Mouse (Mus musculus) cerebellum, adult 2 months (tissue): ENCODE measurements around the gene Grid2.

Experiments
- CTCF ChIP-seq: fragments of 200-500 bp; IDR thresholded peaks from 2 replicates; pipeline ENCODE4 v1.5.1; 2011; ENCODE audit warnings: low read depth, mild to moderate bottlenecking, control low read depth, low read length, moderate library complexity, borderline replicate concordance; ENCODE audit not compliant: insufficient read depth
- POLR2A ChIP-seq: fragments of 200-500 bp; IDR thresholded peaks from 2 replicates; pipeline ENCODE4 v1.6.1; 2011; ENCODE audit warnings: low read length, control low read depth, borderline replicate concordance; ENCODE audit not compliant: insufficient read depth

- TF ChIP-seq CTCF: no peak
- no peak for TF ChIP-seq POLR2A
These were observed 1350.1 kb downstream of the Grid2 start for GRCm38 (mm10) chr6:64605753-64606152.
